Mouse (Mus musculus) cerebral cortex, adult 2 months (tissue): ENCODE results near the gene Zfp953.

Source experiments
- WGBS: fragments of 180-500 bp; shearing (Covaris S2); methylation state at CpG from one replicate; pipeline ENCODE4 v1.1.7; 2018; 5-methylcytosine and 5-hydroxymethylcytosine counted together

The Zfp953 gene

GRCm38 (mm10) chr13:67360131-67360744 lies at the start of gene Zfp953, which contains the start of gene Gm28044:
Zfp953 (minus strand) TSS chr13:67360605.
Gm28044 (minus strand) TSS chr13:67360536.
- WGBS: under 1% methylated on average over 15 of the region's 15 CpGs

GRCm38 (mm10) chr13:67399183-67399903 lies 38.9 kb upstream of the Zfp953 start, which contains the start of gene Zfp429:
Zfp429 (minus strand) TSS chr13:67399819.
- 5% methylated on average over 16 of the region's 16 CpGs for WGBS

- WGBS: 58% methylated on average over 3 of the region's 3 CpGs
Measured at GRCm38 (mm10) chr13:67376255-67376654, 15.8 kb upstream of the Zfp953 start.

GRCm38 (mm10) chr13:67375050-67375911 lies 14.9 kb upstream of the Zfp953 start, which contains the start of the genes Gm28041 and Zfp456:
Gm28041 (minus strand) TSS chr13:67375733.
Zfp456 (minus strand) TSS chr13:67375810.
- 21% methylated on average over 15 of the region's 15 CpGs for WGBS

GRCm38 (mm10) chr13:67343422-67343821 lies 17.0 kb downstream of the Zfp953 start:
- WGBS: 94% methylated on average over 2 of the region's 2 CpGs

GRCm38 (mm10) chr13:67332877-67333276 lies 27.5 kb downstream of the Zfp953 start:
- 62% methylated on average over 1 of the region's 1 CpGs for WGBS

GRCm38 (mm10) chr13:67332019-67332724 lies 28.2 kb downstream of the Zfp953 start, which contains the start of gene Zfp595:
Zfp595 (minus strand) TSS chr13:67332570.
- 8% methylated on average over 17 of the region's 17 CpGs for WGBS

GRCm38 (mm10) chr13:67306718-67307117 lies 53.7 kb downstream of the Zfp953 start:
- 23% methylated on average over 5 of the region's 5 CpGs for WGBS

- 4% methylated on average over 16 of the region's 16 CpGs for whole genome bisulfite sequencing
Measured at GRCm38 (mm10) chr13:67305822-67306672, 54.4 kb downstream of the Zfp953 start, which contains the start of gene Zfp457. Zfp457 (minus strand) TSS chr13:67306485.
